Mouse (Mus musculus) liver, embryonic 14.5 days (tissue): ENCODE measurements around the gene Ralgapb. TPM values are rescaled to one million over a fixed set of nuclear protein-coding genes. Genes with fewer than 3 reads are reported as not detected.

Source experiments
- ATAC-seq: fragments of 200-750 bp; cut with Nextera tagmentation; 2 replicates; pipeline ENCODE4 v1.8.0; 2017; ENCODE audit warnings: moderate number of reproducible peaks, mild to moderate bottlenecking, moderate library complexity; ENCODE audit not compliant: insufficient read depth
- DNase-seq, 3 experiments: peaks; one replicate each; pipeline ENCODE4 v3.0.0-alpha.2; 2012 to 2013; ENCODE audit warnings: low read depth in 3 of 3, low spot score in 3 of 3
- H3K27ac ChIP-seq: fragments of 300-500 bp; sonication (generic); 2 replicates; pipeline ENCODE4 v1.5.1; 2014; ENCODE audit warnings: moderate library complexity, mild to moderate bottlenecking, control low read depth, inconsistent platforms
- H3K27me3 ChIP-seq: fragments of 300-500 bp; sonication (generic); 2 replicates; pipeline ENCODE4 v1.6.1; 2014; ENCODE audit warnings: mild to moderate bottlenecking, low read length, moderate library complexity; ENCODE audit not compliant: control insufficient read depth, insufficient read depth
- H3K36me3 ChIP-seq: fragments of 300-500 bp; sonication (generic); replicated peaks from 2 replicates; pipeline ENCODE4 v1.6.1; 2014; ENCODE audit warnings: low read depth; ENCODE audit not compliant: control insufficient read depth, insufficient read depth
- H3K4me1 ChIP-seq, 2 experiments: fragments of 200-500 bp in 1 of 2; fragments of 300-500 bp in 1 of 2; sonication (generic) in 1 of 2; replicated peaks; 2 replicates each; pipeline ENCODE4 v1.6.1; 2012 to 2014; ENCODE audit warnings: antibody characterized with exemption in 1 of 2, inconsistent platforms in 1 of 2, low read length in 1 of 2; ENCODE audit not compliant: control insufficient read depth in 2 of 2, insufficient read depth in 2 of 2
- H3K4me2 ChIP-seq: fragments of 300-500 bp; sonication (generic); 2 replicates; pipeline ENCODE4 v1.6.1; 2014; ENCODE audit warnings: low read depth, mild to moderate bottlenecking, control low read depth, moderate library complexity
- H3K4me3 ChIP-seq, 2 experiments: fragments of 200-500 bp in 1 of 2; fragments of 300-500 bp in 1 of 2; sonication (generic) in 1 of 2; 2 replicates each; pipeline ENCODE4 v1.5.1; 2012 to 2014; ENCODE audit warnings: low read depth in 2 of 2, low read length in 2 of 2, mild to moderate bottlenecking in 2 of 2, control low read depth in 1 of 2, inconsistent platforms in 1 of 2, moderate library complexity in 1 of 2; ENCODE audit not compliant: insufficient read depth in 1 of 2
- H3K9ac ChIP-seq: fragments of 300-500 bp; sonication (generic); replicated peaks from 2 replicates; pipeline ENCODE4 v1.6.1; 2014; ENCODE audit warnings: mild to moderate bottlenecking, control low read depth, moderate library complexity
- H3K9me3 ChIP-seq: fragments of 300-500 bp; sonication (generic); 2 replicates; pipeline ENCODE4 v1.6.1; 2016; ENCODE audit warnings: low read length, mixed read lengths; ENCODE audit not compliant: control insufficient read depth
- CTCF ChIP-seq: IDR thresholded peaks from 2 replicates; pipeline ENCODE4 v1.5.1; 2016; ENCODE audit warnings: antibody characterized with exemption, low read depth, control low read depth
- EP300 ChIP-seq: IDR thresholded peaks from 2 replicates; pipeline ENCODE4 v1.6.1; 2016; ENCODE audit warnings: antibody characterized with exemption, low read depth
- WGBS: fragments of 180-500 bp; shearing (Covaris S2); extraction: QIAGEN DNeasy Blood & Tissue Kit; methylation state at CpG from one replicate; pipeline ENCODE4 v1.1.7; 2014; ENCODE audit not compliant: insufficient replicate concordance; 5-methylcytosine and 5-hydroxymethylcytosine counted together
- polyA plus RNA-seq, 2 experiments: library from polyadenylated mRNA; depleted of rRNA in 1 of 2; stranded (reverse) in 1 of 2; unstranded in 1 of 2; fragments of >200 nt; fragmentation: Nextera tagmentation in 1 of 2; extraction: Ambion mirVana in 1 of 2; gene quantifications; 2 replicates each; pipeline versions ENCODE4 v1.2.1 to v1.2.3; 2012 to 2014

The Ralgapb gene
- polyA plus RNA-seq, 2 experiments = 4.7 to 5.6 TPM

- WGBS = 74% methylated on average over 1 of the region's 1 CpGs
- peaks cover 6 to 8% of the 10 kb centered on the region in 2 experiments for H3K4me1 ChIP-seq
- TF ChIP-seq EP300 (no peak), CTCF (no peak)
- H3K27ac ChIP-seq = no peak overlapping the region
- DNase-seq = no peak
- no peak overlapping the region for H3K4me2 ChIP-seq
- ATAC-seq = no peak
- H3K9ac ChIP-seq = no peak overlapping the region
- no peak overlapping the region for H3K4me3 ChIP-seq
- no peaks in the 10 kb centered on the region for H3K9me3 ChIP-seq
- no peaks in the 10 kb centered on the region for H3K36me3 ChIP-seq
- no peaks in the 10 kb centered on the region for H3K27me3 ChIP-seq
These were observed 9.0 kb downstream of the Ralgapb start for GRCm38 (mm10) chr2:158418663-158419062.

DNA sequence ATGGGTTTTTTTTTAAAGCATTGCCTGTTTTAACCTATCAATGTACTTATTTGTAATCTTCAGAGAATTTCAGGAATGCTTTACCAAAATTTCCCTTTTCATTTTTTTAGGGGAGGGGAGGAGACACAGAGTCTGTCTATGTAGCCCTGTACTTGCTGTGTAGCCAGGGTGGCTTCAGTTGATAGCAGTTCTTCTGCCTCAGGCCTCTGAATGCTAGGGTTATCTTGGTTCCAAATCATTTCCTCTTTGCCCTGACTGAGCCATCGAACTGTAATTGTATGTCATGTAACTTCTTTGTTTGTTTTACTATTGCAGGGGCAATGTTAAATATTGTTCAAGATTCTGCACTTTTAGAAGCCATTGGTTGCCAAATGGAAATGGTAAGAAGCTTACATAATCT is 36.2 kb downstream of the Ralgapb start:
- H3K27ac ChIP-seq = no peak overlapping the region
- no peak for DNase-seq
- H3K9me3 ChIP-seq = no peaks in the 10 kb centered on the region
- H3K9ac ChIP-seq = no peak overlapping the region
- ATAC-seq = no peak
- 9% methylated on average over 1 of the region's 1 CpGs for WGBS
- TF ChIP-seq CTCF (no peak), EP300 (no peak)
- H3K36me3 ChIP-seq = no peaks in the 10 kb centered on the region; the same call in none of the 2 replicates
- no peak overlapping the region for H3K4me3 ChIP-seq
- H3K4me2 ChIP-seq = no peak overlapping the region
- no peaks in the 10 kb centered on the region; a peak in 1 of 4 replicates for H3K4me1 ChIP-seq
- no peaks in the 10 kb centered on the region for H3K27me3 ChIP-seq

GRCm38 (mm10) chr2:158449845-158450244 is 40.2 kb downstream of the Ralgapb start:
- no peaks in the 10 kb centered on the region; a peak in 1 of 4 replicates for H3K4me1 ChIP-seq
- H3K36me3 ChIP-seq = peaks cover 2% of the 10 kb centered on the region
- H3K9me3 ChIP-seq = no peaks in the 10 kb centered on the region
- no peak for ATAC-seq
- WGBS = 86% methylated on average over 7 of the region's 7 CpGs
- TF ChIP-seq EP300 = no peak
- no peak for TF ChIP-seq CTCF
- DNase-seq = no peak
- no peak overlapping the region for H3K4me2 ChIP-seq
- H3K4me3 ChIP-seq = no peak overlapping the region
- no peak overlapping the region for H3K27ac ChIP-seq
- no peaks in the 10 kb centered on the region for H3K27me3 ChIP-seq
- H3K9ac ChIP-seq = no peak overlapping the region

DNA sequence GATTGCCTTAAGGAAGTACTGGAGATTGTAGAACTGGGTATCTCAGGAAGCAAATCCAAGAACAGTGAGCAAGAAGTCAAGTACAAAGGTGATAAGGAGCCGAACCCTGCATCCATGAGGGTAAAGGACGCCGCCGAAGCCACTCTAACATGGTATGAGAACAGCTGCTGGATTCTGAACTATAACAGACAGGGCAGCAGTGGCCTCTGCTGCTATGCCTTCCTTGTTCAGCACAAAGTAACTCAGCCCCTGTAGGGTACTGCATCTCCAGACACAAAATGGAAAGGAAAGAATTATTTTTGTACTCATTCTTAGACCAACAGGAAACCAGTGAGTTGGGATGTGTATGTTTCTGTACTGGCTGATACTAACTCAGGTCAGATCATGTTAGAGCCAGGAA is 46.8 kb downstream of the Ralgapb start:
- Histone ChIP-seq H3K27me3 (no peaks in the 10 kb centered on the region), H3K27ac (no peak overlapping the region), H3K4me1 (no peaks in the 10 kb centered on the region), H3K36me3 (peaks cover 6% of the 10 kb centered on the region), H3K4me3 (no peak overlapping the region), H3K9me3 (no peaks in the 10 kb centered on the region), H3K9ac (no peak overlapping the region), H3K4me2 (no peak overlapping the region)
- DNase-seq (no peak), ATAC-seq (no peak)
- WGBS = 78% methylated on average over 4 of the region's 4 CpGs
- no peak for TF ChIP-seq CTCF
- no peak for TF ChIP-seq EP300

DNA sequence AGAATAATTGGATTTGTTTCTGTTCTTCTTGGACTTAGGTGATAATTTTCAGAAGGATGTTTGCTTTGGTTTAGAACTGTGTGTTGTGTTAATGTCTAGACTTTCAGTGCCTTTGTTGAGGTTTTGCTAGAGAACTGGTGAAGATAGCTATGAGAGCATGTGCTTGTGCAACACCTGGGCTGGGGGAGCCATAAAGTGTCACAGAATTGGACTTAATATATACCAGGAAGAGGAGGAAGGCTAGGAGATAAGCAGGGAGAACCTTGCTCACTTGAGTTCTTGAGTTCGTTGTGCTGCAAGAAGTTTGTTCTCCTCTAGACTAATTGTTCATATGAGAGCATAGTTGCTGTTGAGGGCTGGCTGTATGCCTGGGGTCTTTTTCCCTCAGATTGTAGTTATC is 48.0 kb downstream of the Ralgapb start:
- no peak overlapping the region for H3K27ac ChIP-seq
- TF ChIP-seq EP300 (no peak), CTCF (no peak)

More for the DNA sequence above, 48.0 kb downstream of the Ralgapb start:
- no peak overlapping the region for H3K4me3 ChIP-seq
- DNase-seq = no peak
- H3K9me3 ChIP-seq = no peaks in the 10 kb centered on the region
- peaks cover 6% of the 10 kb centered on the region for H3K36me3 ChIP-seq
- H3K9ac ChIP-seq = no peak overlapping the region
- WGBS = 86% methylated on average over 1 of the region's 1 CpGs
- no peaks in the 10 kb centered on the region for H3K4me1 ChIP-seq
- no peak for ATAC-seq
- H3K4me2 ChIP-seq = no peak overlapping the region
- H3K27me3 ChIP-seq = no peaks in the 10 kb centered on the region
